Mouse (Mus musculus) retina, postnatal 1 day (tissue): ENCODE data around the gene Fam102b.
A peak's percentile ranks its signal among the peaks of the same experiment; 100 is the strongest.

ENCODE experiments used
- DNase-seq: peaks from one replicate; pipeline ENCODE4 v3.0.0-alpha.2; 2012

The Fam102b gene

GRCm38 (mm10) chr3:109027515-109027987 is at the start of gene Fam102b:
Gene Fam102b, minus strand, starts transcription at chr3:109027607.
- peak; percentile 91 for DNase-seq

- DNase-seq: peak; percentile 68
These were observed 35.6 kb upstream of the Fam102b start for GRCm38 (mm10) chr3:109062989-109063388.

GRCm38 (mm10) chr3:109062391-109062790 is 35.0 kb upstream of the Fam102b start:
- DNase-seq: no peak

- no peak for DNase-seq
These were observed 32.5 kb upstream of the Fam102b start for GRCm38 (mm10) chr3:109059903-109060302.

- no peak for DNase-seq
These were observed 24.5 kb upstream of the Fam102b start for GRCm38 (mm10) chr3:109051946-109052331.

- DNase-seq: no peak
These were observed 23.9 kb upstream of the Fam102b start for GRCm38 (mm10) chr3:109051056-109051945.

- DNase-seq: peak; percentile 35
These were observed 20.4 kb upstream of the Fam102b start for GRCm38 (mm10) chr3:109047707-109048283.

- no peak for DNase-seq
These were observed 19.0 kb upstream of the Fam102b start for GRCm38 (mm10) chr3:109046428-109046827.

- DNase-seq: no peak
These were observed 16.0 kb upstream of the Fam102b start for GRCm38 (mm10) chr3:109043395-109043794.

GRCm38 (mm10) chr3:109040908-109041307 is 13.5 kb upstream of the Fam102b start:
- no peak for DNase-seq

GRCm38 (mm10) chr3:109034411-109034810 is 7.0 kb upstream of the Fam102b start:
- DNase-seq: peak; percentile 35

- DNase-seq: no peak
These were observed 4.9 kb upstream of the Fam102b start for GRCm38 (mm10) chr3:109032306-109032705.

GRCm38 (mm10) chr3:109031626-109032025 is 4.2 kb upstream of the Fam102b start:
- no peak for DNase-seq

GRCm38 (mm10) chr3:109030817-109031216 is 3.4 kb upstream of the Fam102b start:
- no peak for DNase-seq

GRCm38 (mm10) chr3:109029661-109030060 is 2.3 kb upstream of the Fam102b start:
- no peak for DNase-seq

GRCm38 (mm10) chr3:109026991-109027470 is 376 bp downstream of the Fam102b start:
- DNase-seq: peak; percentile 60

- DNase-seq: peak; percentile 40
These were observed 881 bp downstream of the Fam102b start for GRCm38 (mm10) chr3:109026462-109026990.

GRCm38 (mm10) chr3:109025579-109025978 is 1.8 kb downstream of the Fam102b start:
- peak; percentile 91 for DNase-seq

- DNase-seq: no peak
These were observed 4.3 kb downstream of the Fam102b start for GRCm38 (mm10) chr3:109023066-109023465.

- DNase-seq: no peak
These were observed 5.5 kb downstream of the Fam102b start for GRCm38 (mm10) chr3:109021720-109022516.

GRCm38 (mm10) chr3:109018336-109018735 is 9.1 kb downstream of the Fam102b start:
- no peak for DNase-seq

GRCm38 (mm10) chr3:109012595-109012994 is 14.8 kb downstream of the Fam102b start:
- DNase-seq: no peak
